Mouse (Mus musculus): ENCODE data around the gene Ikzf1. TPM values are rescaled to one million over a fixed set of nuclear protein-coding genes. Genes with fewer than 3 reads are reported as not detected.

The Ikzf1 gene
- 159 TPM for polyA plus RNA-seq (2017; shearing (Covaris generic))

DNA sequence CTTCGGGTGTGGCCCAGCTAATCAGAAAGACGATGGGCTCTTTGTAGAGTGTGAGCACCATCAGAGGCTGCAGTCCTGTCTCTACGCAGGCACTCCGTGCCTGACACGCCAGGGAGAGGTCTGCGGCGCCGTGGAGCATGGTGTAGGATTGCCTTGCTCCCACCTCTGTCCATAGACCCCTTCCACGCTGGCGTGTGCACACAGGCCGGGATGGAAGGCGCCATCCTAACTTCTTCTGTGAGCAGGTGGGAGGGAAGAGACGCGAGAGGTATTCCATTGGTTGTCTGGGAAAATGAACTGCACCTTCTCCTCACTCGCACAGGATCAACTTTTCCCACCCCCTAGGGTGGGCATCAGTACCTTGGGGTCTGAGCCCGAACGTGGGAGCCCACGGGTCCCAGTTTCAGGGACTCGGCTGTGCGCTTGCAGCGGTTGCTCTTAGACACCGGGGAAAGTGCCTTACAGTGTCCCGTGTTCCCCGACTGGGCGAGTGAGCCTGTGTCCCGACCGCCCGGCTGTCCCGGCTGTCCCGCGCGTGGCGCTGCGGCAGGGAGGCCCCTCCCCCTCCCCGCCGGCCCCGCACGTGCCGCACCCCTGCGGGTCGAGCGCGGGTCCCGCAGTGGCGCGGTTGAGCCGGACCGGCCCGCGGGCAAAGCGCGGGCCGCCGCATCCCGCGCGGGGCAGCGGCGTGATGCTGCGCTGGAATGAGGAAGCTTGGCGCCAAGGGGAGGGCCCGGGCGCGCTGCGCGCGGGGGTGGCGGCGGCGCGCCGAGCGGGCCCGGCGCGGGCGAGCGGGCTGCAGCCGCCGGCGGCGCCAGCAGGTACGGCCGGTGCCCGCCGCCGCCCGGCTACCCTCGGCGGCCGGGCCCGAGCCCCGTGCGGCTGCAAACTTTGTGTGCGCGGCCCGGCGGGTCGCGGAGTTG lies at the start of gene Ikzf1:
TSS of gene Ikzf1 (plus strand) at position 74 of the 923 bp plus-strand sequence.

DNA sequence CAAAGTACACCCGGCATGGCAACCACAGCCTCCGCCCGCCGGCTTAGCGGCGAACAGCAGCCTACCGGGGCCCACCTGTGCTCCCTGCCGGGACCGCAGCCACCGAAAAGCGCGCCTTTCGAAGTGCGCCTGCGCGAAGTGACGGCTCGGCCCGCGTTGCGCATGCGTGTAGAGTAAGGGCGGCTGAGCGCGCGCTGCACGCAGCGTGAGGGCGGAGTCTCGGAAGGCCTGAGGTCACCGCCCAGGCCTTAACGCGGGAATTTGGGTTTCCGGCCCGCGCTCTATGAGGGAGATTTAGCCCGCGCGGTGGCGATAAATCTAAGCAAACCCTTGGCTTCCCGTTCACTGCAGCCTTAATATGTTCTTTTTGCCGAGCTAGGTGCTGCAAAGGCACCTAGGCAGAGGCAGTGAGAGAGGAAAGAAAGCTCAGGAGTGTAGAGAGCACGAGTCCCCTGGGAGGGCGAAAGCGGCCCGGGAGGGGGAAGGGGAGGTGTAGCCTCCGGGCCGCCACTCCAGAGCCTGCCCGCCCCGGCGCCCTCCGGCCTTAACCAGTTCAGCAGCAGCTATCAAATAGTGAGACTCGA lies 124.1 kb downstream of the Ikzf1 start, which contains the start of gene Fignl1:
TSS of gene Fignl1 (minus strand) at position 143 of the 584 bp plus-strand sequence.

Other genes with a start within 250 kb of the Ikzf1 start
- 0.26 TPM for gene Spata48, start 222.9 kb upstream of the Ikzf1 start, polyA plus RNA-seq (2017; shearing (Covaris generic))
- 2.1 TPM for gene Zpbp, start 222.6 kb upstream of the Ikzf1 start, polyA plus RNA-seq (2017; shearing (Covaris generic))
- not detected for gene 4930512M02Rik, start 57.2 kb upstream of the Ikzf1 start, polyA plus RNA-seq (2017; shearing (Covaris generic))
- gene Fignl1, start 124.0 kb downstream of the Ikzf1 start, polyA plus RNA-seq (2017; shearing (Covaris generic)), result 0.91 TPM
- not detected for gene Ddc, start 213.1 kb downstream of the Ikzf1 start, polyA plus RNA-seq (2017; shearing (Covaris generic))

All from effector memory CD4-positive, alpha-beta T cell, adult 5 months (primary cell).